Mouse (Mus musculus) megakaryocyte, adult 5-6 weeks (primary cell): ENCODE measurements at regions not wholly inside any gene's neighbourhood (a gene's known extent, or its start where the extent isn't known, plus 50 kb on each side); places are given as distances from the start of the nearest gene placed in this dataset.
"Not testable (repeated sequence)": the region's sequence is repeated elsewhere in the genome, so short reads cannot be mapped to it uniquely, and the experiment has no call there.

Experiments
- ATAC-seq: 2 replicates; pipeline ENCODE4 v1.8.0; 2016; ENCODE audit warnings: mild to moderate bottlenecking, inconsistent platforms; ENCODE audit not compliant: poor library complexity, severe bottlenecking

GRCm38 (mm10) chr14:114485781-114486180 is 606.2 kb upstream of the Gpc5 start:
- ATAC-seq: no peak

GRCm38 (mm10) chr14:114493371-114493770 is 598.6 kb upstream of the Gpc5 start:
- not testable (repeated sequence) for ATAC-seq

- ATAC-seq: no peak
Measured at GRCm38 (mm10) chr14:114504976-114505375, 587.0 kb upstream of the Gpc5 start.

GRCm38 (mm10) chr14:114547910-114548680 is 543.9 kb upstream of the Gpc5 start:
- ATAC-seq: no peak

GRCm38 (mm10) chr14:114549101-114549500 is 542.9 kb upstream of the Gpc5 start:
- no peak for ATAC-seq

GRCm38 (mm10) chr14:114566411-114567030 is 525.5 kb upstream of the Gpc5 start:
- no peak for ATAC-seq

GRCm38 (mm10) chr14:114567673-114568309 is 524.2 kb upstream of the Gpc5 start:
- no peak for ATAC-seq

GRCm38 (mm10) chr14:114587367-114588064 is 504.5 kb upstream of the Gpc5 start:
- no peak for ATAC-seq

GRCm38 (mm10) chr14:114609296-114609695 is 482.7 kb upstream of the Gpc5 start:
- no peak for ATAC-seq

- ATAC-seq: no peak
Measured at GRCm38 (mm10) chr14:114612400-114612799, 479.6 kb upstream of the Gpc5 start.

- no peak for ATAC-seq
Measured at GRCm38 (mm10) chr14:114656636-114657035, 435.4 kb upstream of the Gpc5 start.

- no peak for ATAC-seq
Measured at GRCm38 (mm10) chr14:114662028-114662427, 430.0 kb upstream of the Gpc5 start.

- no peak for ATAC-seq
Measured at GRCm38 (mm10) chr14:114685133-114685532, 406.9 kb upstream of the Gpc5 start.

- ATAC-seq: no peak
Measured at GRCm38 (mm10) chr14:114694930-114695329, 397.1 kb upstream of the Gpc5 start.

GRCm38 (mm10) chr14:114697543-114697942 is 394.5 kb upstream of the Gpc5 start:
- no peak for ATAC-seq

- ATAC-seq: no peak
Measured at GRCm38 (mm10) chr14:114723080-114723479, 368.9 kb upstream of the Gpc5 start.

- ATAC-seq: no peak
Measured at GRCm38 (mm10) chr14:114767323-114767722, 324.7 kb upstream of the Gpc5 start.

- ATAC-seq: no peak
Measured at GRCm38 (mm10) chr14:114776723-114777122, 315.3 kb upstream of the Gpc5 start.

GRCm38 (mm10) chr14:114781821-114782220 is 310.2 kb upstream of the Gpc5 start:
- ATAC-seq: no peak

GRCm38 (mm10) chr14:114790946-114791830 is 300.8 kb upstream of the Gpc5 start:
- peak; percentile 73 for ATAC-seq
